Mouse (Mus musculus): ENCODE data around the gene Cse1l. TPM values are rescaled to one million over a fixed set of nuclear protein-coding genes. Genes with fewer than 3 reads are reported as not detected.

The Cse1l gene
- polyA plus RNA-seq, 1 experiment from 2014 or later = 99.4 TPM

DNA sequence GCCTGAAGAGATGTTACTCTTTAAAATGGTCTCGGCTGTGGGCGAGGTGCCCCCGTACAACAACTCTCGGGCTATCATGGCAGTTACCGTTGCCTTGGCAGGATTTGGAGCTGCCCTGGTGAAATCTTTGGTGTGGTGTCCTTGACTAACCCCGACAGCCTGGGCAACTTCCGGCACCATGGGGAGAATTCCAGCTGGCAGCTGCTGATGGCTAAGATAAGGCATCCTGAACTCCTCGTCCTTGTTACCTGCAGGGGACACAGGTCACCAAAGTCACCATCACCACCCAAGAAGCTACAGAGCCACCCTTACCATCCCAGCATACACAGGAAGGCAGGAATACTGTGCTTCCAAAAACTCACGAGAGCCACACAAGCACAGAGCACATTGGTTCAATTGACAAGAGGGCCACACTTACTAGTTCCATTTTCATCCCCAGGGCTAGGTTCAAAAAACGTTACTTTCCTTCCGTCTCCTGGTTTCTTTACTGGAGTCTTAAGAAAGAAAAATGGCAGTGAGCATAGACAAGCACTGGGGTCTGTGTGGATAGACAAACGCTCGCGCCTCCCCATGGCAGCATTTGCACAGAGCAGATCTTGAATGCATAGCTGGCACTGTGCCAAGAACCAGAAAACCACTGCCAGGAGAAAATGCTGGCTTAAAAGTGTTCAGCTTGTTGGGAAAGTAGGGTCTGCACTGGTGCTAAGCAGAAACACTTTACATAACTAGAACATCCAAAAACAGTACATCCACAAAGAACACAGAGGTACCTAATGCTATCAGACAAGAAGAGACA lies 45.2 kb downstream of the Cse1l start:
- H3K4me1 ChIP-seq = no peaks in the 10 kb centered on the region
- no peak for ATAC-seq (replicated peaks)
- no peak overlapping the region for H3K9ac ChIP-seq
- H3K4me2 ChIP-seq = no peak overlapping the region
- no peaks in the 10 kb centered on the region for H3K27me3 ChIP-seq (replicated peaks)
- H3K4me3 ChIP-seq = no peak overlapping the region
- no peak overlapping the region for H3K27ac ChIP-seq
- no peaks in the 10 kb centered on the region for H3K9me3 ChIP-seq
- WGBS = 76% methylated on average over 14 of the region's 14 CpGs
- peaks cover 81% of the 10 kb centered on the region for H3K36me3 ChIP-seq (replicated peaks)

DNA sequence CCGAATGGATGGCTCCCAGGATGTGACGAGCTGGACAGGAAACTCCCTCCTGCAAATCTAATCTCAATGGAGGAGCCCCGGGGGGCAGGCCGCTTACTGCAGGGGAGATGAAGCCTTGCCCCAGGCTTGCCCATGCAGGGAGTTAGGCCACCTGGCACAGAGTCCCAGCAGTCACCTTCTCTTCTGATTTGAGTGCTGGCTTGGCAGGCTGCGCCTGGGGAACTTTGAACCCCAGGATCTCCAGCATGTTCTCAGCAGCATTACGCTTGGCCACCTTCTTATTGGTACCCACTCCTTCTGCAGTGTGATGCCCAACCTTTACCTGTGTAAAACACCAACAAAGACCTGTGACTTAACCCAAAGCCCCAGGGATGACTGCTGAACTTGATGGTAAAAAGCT lies 46.3 kb downstream of the Cse1l start:
- no peak overlapping the region for H3K27ac ChIP-seq
- no peaks in the 10 kb centered on the region for H3K4me1 ChIP-seq
- WGBS = 89% methylated on average over 6 of the region's 6 CpGs
- H3K36me3 ChIP-seq (replicated peaks) = peaks cover 77% of the 10 kb centered on the region
- H3K4me2 ChIP-seq = no peak overlapping the region
- ATAC-seq (replicated peaks) = no peak
- no peaks in the 10 kb centered on the region for H3K27me3 ChIP-seq (replicated peaks)
- no peak overlapping the region for H3K9ac ChIP-seq
- no peak overlapping the region for H3K4me3 ChIP-seq
- H3K9me3 ChIP-seq = no peaks in the 10 kb centered on the region

DNA sequence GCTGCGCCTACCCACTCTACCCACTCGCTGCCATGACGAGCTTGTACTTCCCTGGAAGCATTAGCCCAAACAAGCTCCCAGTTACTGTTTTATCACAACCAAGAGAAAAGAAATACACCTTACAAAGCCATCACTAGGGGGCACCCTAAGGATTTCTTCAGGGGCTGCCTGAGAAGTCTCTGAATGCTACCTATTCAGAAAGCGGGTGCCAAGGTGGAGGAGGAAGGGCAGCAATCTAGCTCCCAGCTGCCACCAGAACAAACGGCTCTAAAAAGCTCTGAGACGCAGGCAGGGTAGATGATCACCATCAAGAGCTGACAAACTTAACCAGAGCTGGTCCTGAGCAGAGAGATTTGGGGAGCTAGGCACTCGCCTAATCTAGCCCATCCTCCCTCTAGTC lies 51.0 kb downstream of the Cse1l start:
- WGBS = 65% methylated on average over 7 of the region's 7 CpGs
- H3K4me3 ChIP-seq = no peak overlapping the region
- H3K27me3 ChIP-seq (replicated peaks) = no peaks in the 10 kb centered on the region
- H3K36me3 ChIP-seq (replicated peaks) = peaks cover 48% of the 10 kb centered on the region
- H3K9me3 ChIP-seq = no peaks in the 10 kb centered on the region
- no peaks in the 10 kb centered on the region for H3K4me1 ChIP-seq
- H3K9ac ChIP-seq = no peak overlapping the region
- no peak overlapping the region for H3K4me2 ChIP-seq
- no peak for ATAC-seq (replicated peaks)
- no peak overlapping the region for H3K27ac ChIP-seq

DNA sequence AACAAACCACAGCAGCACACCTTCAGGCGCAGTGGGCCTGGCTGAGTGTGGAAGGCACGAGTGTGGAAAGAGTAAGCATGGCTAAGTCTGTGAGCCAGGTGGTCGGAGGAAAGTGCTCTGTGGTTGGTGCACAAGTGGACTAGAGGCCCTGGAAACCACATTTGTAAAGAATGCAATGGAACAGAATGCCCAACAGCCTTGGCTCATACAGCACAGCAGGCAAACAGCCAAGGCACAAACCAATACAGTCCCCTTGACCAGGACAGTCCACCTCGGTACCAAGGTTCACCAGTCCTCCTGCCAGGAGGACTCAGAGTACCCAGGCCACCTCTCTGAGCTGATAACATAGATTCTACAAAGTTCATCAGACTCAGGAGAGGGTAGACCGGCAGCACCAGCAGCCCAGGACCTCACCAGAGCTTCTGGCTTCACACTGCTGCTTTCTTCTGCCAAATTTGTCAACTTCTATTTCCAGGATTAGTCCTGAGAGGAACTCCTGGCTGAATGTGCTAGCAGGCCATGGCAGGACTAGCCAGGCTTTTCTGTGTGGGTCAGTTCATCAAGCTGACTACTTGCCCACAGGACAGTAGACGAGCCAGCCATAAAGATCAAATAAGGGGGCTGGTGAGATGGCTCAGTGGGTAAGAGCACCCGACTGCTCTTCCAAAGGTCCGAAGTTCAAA lies 54.9 kb downstream of the Cse1l start:
- H3K27ac ChIP-seq = no peak overlapping the region
- no peak overlapping the region for H3K9ac ChIP-seq
- no peak overlapping the region for H3K4me3 ChIP-seq
- H3K36me3 ChIP-seq (replicated peaks) = peaks cover 14% of the 10 kb centered on the region
- no peak overlapping the region for H3K4me2 ChIP-seq
- H3K9me3 ChIP-seq = no peaks in the 10 kb centered on the region
- no peaks in the 10 kb centered on the region for H3K4me1 ChIP-seq
- no peak for ATAC-seq (replicated peaks)
- WGBS = 89% methylated on average over 8 of the region's 8 CpGs
- no peaks in the 10 kb centered on the region for H3K27me3 ChIP-seq (replicated peaks)

DNA sequence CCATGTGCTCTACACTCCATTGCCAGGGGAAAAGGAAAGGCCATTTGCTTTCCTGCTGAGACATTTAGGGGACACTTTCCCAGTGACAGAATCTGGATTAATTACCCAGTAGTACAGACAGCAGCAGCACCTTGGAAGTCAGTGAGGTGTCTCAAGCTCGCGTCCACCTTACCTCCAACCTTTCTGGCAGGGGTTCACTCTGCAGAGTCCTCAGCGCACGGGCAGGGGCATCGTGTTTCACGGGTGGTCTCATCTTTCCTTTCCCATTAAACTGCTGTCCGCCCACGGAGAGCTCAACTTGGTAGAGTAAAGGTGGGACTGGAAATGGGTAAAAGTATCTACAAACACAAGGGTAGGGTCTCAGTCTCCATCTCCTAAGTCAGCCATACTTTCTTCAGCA lies 57.4 kb downstream of the Cse1l start:
- Histone ChIP-seq H3K9ac (no peak overlapping the region), H3K4me3 (no peak overlapping the region), H3K9me3 (no peaks in the 10 kb centered on the region), H3K36me3 (replicated peaks) (peaks cover 9% of the 10 kb centered on the region; the same call in 1 of the 2 replicates), H3K27ac (no peak overlapping the region), H3K4me1 (no peaks in the 10 kb centered on the region), H3K4me2 (no peak overlapping the region), H3K27me3 (replicated peaks) (no peaks in the 10 kb centered on the region)
- WGBS = 91% methylated on average over 8 of the region's 8 CpGs
- no peak for ATAC-seq (replicated peaks)

DNA sequence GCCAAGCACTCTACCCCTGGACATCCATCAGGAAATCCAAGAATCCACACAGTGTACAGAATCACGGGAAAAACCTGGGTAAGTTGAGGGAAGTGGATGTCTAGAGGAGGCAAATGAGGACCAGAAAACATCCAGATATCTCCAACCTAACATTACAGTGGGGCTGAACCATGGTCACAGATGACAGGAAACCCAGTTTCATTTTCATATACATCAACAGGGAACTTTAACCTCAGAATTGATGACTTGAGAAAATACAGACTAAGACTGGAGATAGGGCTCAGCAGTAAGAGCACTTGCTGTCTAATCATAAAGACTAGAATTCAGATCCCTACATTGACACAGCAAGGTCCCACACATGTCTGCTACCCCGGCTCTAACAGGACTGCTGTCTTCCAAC lies 58.9 kb downstream of the Cse1l start:
- H3K4me3 ChIP-seq = no peak overlapping the region
- H3K4me1 ChIP-seq = no peaks in the 10 kb centered on the region
- H3K27me3 ChIP-seq (replicated peaks) = no peaks in the 10 kb centered on the region
- H3K27ac ChIP-seq = no peak overlapping the region
- H3K9me3 ChIP-seq = no peaks in the 10 kb centered on the region
- ATAC-seq (replicated peaks) = no peak
- H3K36me3 ChIP-seq (replicated peaks) = no peaks in the 10 kb centered on the region; the same call in 1 of the 2 replicates
- H3K9ac ChIP-seq = no peak overlapping the region
- 89% methylated on average over 2 of the region's 2 CpGs for WGBS
- H3K4me2 ChIP-seq = no peak overlapping the region

DNA sequence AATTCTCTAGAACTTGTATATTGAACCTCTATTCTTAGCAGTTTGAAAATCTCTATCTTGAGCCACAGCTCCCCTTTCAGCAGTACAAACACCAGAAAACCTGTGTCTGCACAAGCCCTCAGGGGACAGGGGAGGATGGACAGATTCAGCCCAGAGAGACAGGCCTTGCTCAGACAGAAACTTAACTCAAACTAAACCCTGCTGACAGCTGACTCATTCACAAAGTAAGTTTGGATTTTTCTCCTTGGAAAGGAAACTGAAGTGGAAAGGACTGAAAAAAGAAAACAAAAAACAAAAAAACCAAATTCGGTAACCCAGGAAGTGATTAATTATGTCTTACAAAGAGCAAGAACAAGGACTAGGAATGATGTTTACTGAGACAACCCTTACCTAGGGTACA lies 67.3 kb downstream of the Cse1l start:
- H3K4me2 ChIP-seq = no peak overlapping the region
- no peaks in the 10 kb centered on the region for H3K9me3 ChIP-seq
- H3K4me3 ChIP-seq = no peak overlapping the region
- no peak overlapping the region for H3K27ac ChIP-seq
- no peaks in the 10 kb centered on the region for H3K36me3 ChIP-seq (replicated peaks)
- H3K4me1 ChIP-seq = peaks cover 6% of the 10 kb centered on the region; the same call in 1 of the 2 replicates
- H3K27me3 ChIP-seq (replicated peaks) = no peaks in the 10 kb centered on the region
- ATAC-seq (replicated peaks) = no peak
- H3K9ac ChIP-seq = no peak overlapping the region
- 86% methylated on average over 1 of the region's 1 CpGs for WGBS

DNA sequence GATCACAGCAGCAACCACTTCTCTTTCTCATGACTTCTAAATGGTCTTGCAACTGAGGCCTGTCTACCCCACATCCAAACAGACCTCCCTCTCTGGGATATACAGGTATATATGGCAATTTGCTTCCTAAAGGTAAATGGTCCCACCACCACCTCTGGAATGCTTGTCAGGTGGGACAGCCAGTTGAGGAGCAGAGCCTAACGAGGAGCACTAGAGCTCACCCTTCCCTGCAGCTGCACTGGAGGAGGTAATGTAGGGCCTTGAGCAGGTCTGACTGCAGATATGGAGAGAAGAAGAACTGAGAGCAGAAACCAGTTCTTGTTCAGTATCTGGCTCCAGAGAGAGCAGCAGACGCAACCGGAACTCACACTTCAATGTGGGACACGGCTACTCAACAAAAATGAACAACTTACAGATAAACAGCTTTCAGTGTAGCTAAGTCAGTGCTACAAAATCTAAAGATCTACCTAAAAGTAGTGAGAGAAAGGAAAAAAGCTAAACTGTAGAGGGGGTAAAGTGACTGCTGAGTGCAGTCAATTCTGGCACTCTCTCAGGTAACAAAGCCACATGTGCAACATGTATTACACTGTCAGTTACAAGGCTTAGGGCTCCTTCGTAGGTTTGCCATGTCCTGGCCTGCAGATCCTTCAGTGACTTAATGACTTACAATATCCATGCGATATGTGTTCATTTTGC lies 68.5 kb downstream of the Cse1l start:
- 83% methylated on average over 6 of the region's 6 CpGs for WGBS
- no peak overlapping the region for H3K4me2 ChIP-seq
- no peak for ATAC-seq (replicated peaks)
- no peaks in the 10 kb centered on the region for H3K36me3 ChIP-seq (replicated peaks)
- H3K9me3 ChIP-seq = no peaks in the 10 kb centered on the region
- H3K27ac ChIP-seq = no peak overlapping the region
- H3K4me1 ChIP-seq = peaks cover 6% of the 10 kb centered on the region; the same call in 1 of the 2 replicates
- no peak overlapping the region for H3K4me3 ChIP-seq
- H3K9ac ChIP-seq = no peak overlapping the region
- H3K27me3 ChIP-seq (replicated peaks) = no peaks in the 10 kb centered on the region

DNA sequence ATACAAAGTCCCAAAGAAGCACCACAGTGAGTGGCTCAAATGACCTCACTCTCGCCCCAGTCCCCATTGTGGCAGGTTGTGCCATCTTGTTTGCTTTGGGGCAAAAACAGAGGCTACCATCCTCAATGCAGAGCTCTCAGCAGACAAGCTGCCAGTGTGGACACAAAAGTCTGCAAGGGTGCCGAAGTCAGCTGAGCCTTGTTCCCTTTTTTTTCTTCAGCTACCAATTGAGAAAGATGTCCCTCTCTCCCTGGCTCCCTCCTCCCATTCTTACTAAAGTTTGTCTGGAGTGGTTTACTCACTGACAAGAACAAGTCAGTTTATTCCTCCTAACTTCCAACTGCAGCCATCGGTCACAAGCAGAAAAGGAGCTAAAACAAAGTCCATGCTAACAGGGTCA lies 70.5 kb downstream of the Cse1l start:
- Histone ChIP-seq H3K9me3 (no peaks in the 10 kb centered on the region), H3K27ac (no peak overlapping the region), H3K4me2 (no peak overlapping the region), H3K36me3 (replicated peaks) (no peaks in the 10 kb centered on the region), H3K4me3 (no peak overlapping the region), H3K9ac (no peak overlapping the region), H3K27me3 (replicated peaks) (no peaks in the 10 kb centered on the region), H3K4me1 (peaks cover 6% of the 10 kb centered on the region; the same call in 1 of the 2 replicates)
- no peak for ATAC-seq (replicated peaks)
- 72% methylated on average over 3 of the region's 3 CpGs for WGBS

DNA sequence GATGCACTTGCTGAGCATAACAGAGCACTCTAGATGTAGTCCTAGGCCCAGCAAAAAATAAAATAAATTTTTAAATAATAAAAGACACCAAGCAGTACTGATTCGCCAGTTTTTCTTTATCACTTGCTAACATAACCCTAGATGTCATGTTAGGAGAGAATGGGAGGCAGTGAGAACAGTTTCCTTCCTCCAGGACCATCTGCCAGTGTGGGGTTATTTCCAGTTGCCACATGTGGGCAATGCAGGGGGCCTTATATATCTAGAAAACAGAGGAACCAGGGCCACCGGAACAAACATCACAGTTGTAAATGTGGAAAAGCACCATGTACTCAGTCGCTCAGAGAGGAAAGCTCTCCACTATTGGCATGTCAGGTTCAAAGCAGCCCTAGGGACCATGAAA lies 71.7 kb downstream of the Cse1l start:
- H3K27ac ChIP-seq = no peak overlapping the region
- H3K36me3 ChIP-seq (replicated peaks) = no peaks in the 10 kb centered on the region
- no peaks in the 10 kb centered on the region for H3K27me3 ChIP-seq (replicated peaks)
- WGBS = 74% methylated on average over 3 of the region's 3 CpGs
- no peaks in the 10 kb centered on the region for H3K9me3 ChIP-seq
- no peak overlapping the region for H3K9ac ChIP-seq
- H3K4me2 ChIP-seq = no peak overlapping the region
- ATAC-seq (replicated peaks) = no peak
- peaks cover 6% of the 10 kb centered on the region; the same call in 1 of the 2 replicates for H3K4me1 ChIP-seq
- no peak overlapping the region for H3K4me3 ChIP-seq

DNA sequence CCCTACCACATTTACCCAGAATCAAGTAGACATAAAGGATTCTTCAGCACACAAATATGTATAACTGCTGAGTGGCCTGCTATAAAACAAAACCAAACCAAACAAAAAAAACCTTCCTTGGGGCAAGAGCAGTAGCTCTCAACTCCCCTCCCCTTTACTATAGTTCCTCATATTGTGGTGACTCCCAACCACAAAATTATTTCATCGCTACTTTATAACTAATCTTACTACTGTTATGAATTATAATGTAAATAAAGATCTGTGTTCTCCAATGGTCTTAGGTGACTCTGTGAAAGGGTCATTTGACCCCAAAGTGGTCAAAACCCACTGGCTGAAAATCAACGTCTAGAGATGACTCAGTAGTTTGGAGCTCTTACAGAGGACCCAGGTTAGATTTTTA lies 74.3 kb downstream of the Cse1l start:
- no peaks in the 10 kb centered on the region for H3K36me3 ChIP-seq (replicated peaks)
- no peak overlapping the region for H3K27ac ChIP-seq
- H3K4me1 ChIP-seq = peaks cover 4% of the 10 kb centered on the region; the same call in 1 of the 2 replicates
- ATAC-seq (replicated peaks) = no peak
- no peak overlapping the region for H3K9ac ChIP-seq
- H3K27me3 ChIP-seq (replicated peaks) = no peaks in the 10 kb centered on the region
- H3K9me3 ChIP-seq = no peaks in the 10 kb centered on the region
- H3K4me3 ChIP-seq = no peak overlapping the region
- H3K4me2 ChIP-seq = no peak overlapping the region
- 93% methylated on average over 2 of the region's 2 CpGs for WGBS

DNA sequence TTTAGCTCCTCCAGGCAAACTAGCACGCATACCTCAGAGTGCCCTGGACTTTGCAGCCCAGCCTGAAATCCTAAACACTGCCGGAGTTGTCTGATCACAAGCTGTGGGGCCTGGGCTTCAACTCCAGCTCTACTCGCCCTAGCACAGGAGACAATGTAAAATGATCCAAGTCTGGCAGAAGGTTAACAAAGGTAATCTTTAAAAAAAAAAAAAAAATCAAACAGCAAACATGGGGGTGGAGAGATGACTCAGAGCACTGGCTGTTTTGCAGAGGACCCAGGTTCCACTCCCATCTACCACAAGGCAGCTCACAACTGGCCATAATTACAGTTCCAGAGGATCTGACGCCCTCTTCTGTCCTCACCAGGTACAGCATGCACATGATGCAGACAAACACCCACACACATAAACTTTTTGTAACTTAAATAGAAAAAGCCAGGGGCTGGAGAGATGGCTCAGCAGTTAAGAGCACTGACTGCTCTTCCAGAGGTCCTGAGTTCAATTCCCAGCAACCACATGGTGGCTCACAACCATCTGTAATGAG lies 77.6 kb downstream of the Cse1l start:
- H3K9ac ChIP-seq = no peak overlapping the region
- no peak overlapping the region for H3K4me2 ChIP-seq
- no peak overlapping the region for H3K4me3 ChIP-seq
- H3K9me3 ChIP-seq = no peaks in the 10 kb centered on the region
- WGBS = 89% methylated on average over 4 of the region's 4 CpGs
- no peaks in the 10 kb centered on the region for H3K4me1 ChIP-seq
- H3K27ac ChIP-seq = no peak overlapping the region
- no peaks in the 10 kb centered on the region for H3K27me3 ChIP-seq (replicated peaks)
- no peaks in the 10 kb centered on the region for H3K36me3 ChIP-seq (replicated peaks)
- no peak for ATAC-seq (replicated peaks)
